Mouse (Mus musculus) hindbrain, embryonic 11.5 days (tissue): ENCODE results near the gene Ubl4a. TPM values are rescaled to one million over a fixed set of nuclear protein-coding genes. Genes with fewer than 3 reads are reported as not detected.

Experiments used
- ATAC-seq: fragments of 200-750 bp; cut with Nextera tagmentation; 2 replicates; pipeline ENCODE4 v1.8.0; 2017; ENCODE audit warnings: mild to moderate bottlenecking, moderate TSS enrichment, moderate library complexity; ENCODE audit not compliant: low FRiP score
- DNase-seq: peaks from one replicate; pipeline ENCODE4 v3.0.0-alpha.2; 2015; ENCODE audit warnings: low spot score
- H3K27ac ChIP-seq: fragments of 300-500 bp; sonication (generic); 2 replicates; pipeline ENCODE4 v1.5.1; 2014; ENCODE audit warnings: mild to moderate bottlenecking, low read depth, low read length
- H3K27me3 ChIP-seq: fragments of 300-500 bp; sonication (generic); 2 replicates; pipeline ENCODE4 v1.6.1; 2014; ENCODE audit warnings: mild to moderate bottlenecking, low read length, moderate library complexity, mixed read lengths; ENCODE audit not compliant: control insufficient read depth, insufficient read depth
- H3K36me3 ChIP-seq: fragments of 300-500 bp; sonication (generic); 2 replicates; pipeline ENCODE4 v1.6.1; 2014; ENCODE audit warnings: mild to moderate bottlenecking, low read length, moderate library complexity, mixed read lengths; ENCODE audit not compliant: control insufficient read depth, insufficient read depth
- H3K4me1 ChIP-seq: fragments of 300-500 bp; sonication (generic); replicated peaks from 2 replicates; pipeline ENCODE4 v1.6.1; 2014; ENCODE audit warnings: low read length, mixed read lengths; ENCODE audit not compliant: control insufficient read depth, insufficient read depth
- H3K4me2 ChIP-seq: fragments of 300-500 bp; sonication (generic); replicated peaks from 2 replicates; pipeline ENCODE4 v1.6.1; 2014; ENCODE audit warnings: mild to moderate bottlenecking, low read depth, low read length
- H3K4me3 ChIP-seq: fragments of 300-500 bp; sonication (generic); 2 replicates; pipeline ENCODE4 v1.5.1; 2014; ENCODE audit warnings: low read depth, low read length
- H3K9ac ChIP-seq: fragments of 300-500 bp; sonication (generic); 2 replicates; pipeline ENCODE4 v1.6.1; 2014; ENCODE audit warnings: low read depth, low read length
- H3K9me3 ChIP-seq: fragments of 300-500 bp; sonication (generic); 2 replicates; pipeline ENCODE4 v1.6.1; 2016; ENCODE audit warnings: low read length; ENCODE audit not compliant: control insufficient read depth
- WGBS: fragments of 180-500 bp; shearing (Covaris S2); extraction: QIAGEN DNeasy Blood & Tissue Kit; methylation state at CpG from one replicate; pipeline ENCODE4 v1.1.7; 2014; 5-methylcytosine and 5-hydroxymethylcytosine counted together
- polyA plus RNA-seq: library from polyadenylated mRNA; unstranded; fragments of >200 nt; fragmentation: Nextera tagmentation; extraction: Ambion mirVana; gene quantifications from 2 replicates; pipeline ENCODE4 v1.2.1, GENCODE M21; 2014

The Ubl4a gene
- polyA plus RNA-seq: 68.6 and 69.9 TPM in 2 replicates

GRCm38 (mm10) chrX:74372888-74373549 lies at the start of gene Ubl4a, which contains the start of gene Slc10a3:
TSS of gene Ubl4a (minus strand) at chrX:74373218.
TSS of gene Slc10a3 (minus strand) at chrX:74373349.
- Histone ChIP-seq H3K4me1 (no peaks in the 10 kb centered on the region), H3K27me3 (no peaks in the 10 kb centered on the region), H3K36me3 (no peaks in the 10 kb centered on the region), H3K9me3 (no peaks in the 10 kb centered on the region), H3K9ac (no peak within 1 kb of the TSS), H3K4me3 (peak within 1 kb of the TSS; percentile 34), H3K27ac (no peak within 1 kb of the TSS), H3K4me2 (peak within 1 kb of the TSS; percentile 41)
- peak; percentile 82 for DNase-seq
- WGBS: 28% methylated on average over 31 of the region's 32 CpGs
- peak; percentile 93 for ATAC-seq

GRCm38 (mm10) chrX:74413377-74413776 lies 40.4 kb upstream of the Ubl4a start:
- no peaks in the 10 kb centered on the region for H3K36me3 ChIP-seq
- H3K4me1 ChIP-seq: no peaks in the 10 kb centered on the region
- ATAC-seq (peak; percentile 66), DNase-seq (peak; percentile 71)
- no peaks in the 10 kb centered on the region for H3K9me3 ChIP-seq
- H3K4me2 ChIP-seq: no peak overlapping the region
- no peak overlapping the region for H3K4me3 ChIP-seq
- no peak overlapping the region for H3K9ac ChIP-seq
- H3K27me3 ChIP-seq: no peaks in the 10 kb centered on the region
- no peak overlapping the region for H3K27ac ChIP-seq

GRCm38 (mm10) chrX:74408340-74408739 lies 35.3 kb upstream of the Ubl4a start:
- no peaks in the 10 kb centered on the region for H3K4me1 ChIP-seq
- no peak overlapping the region for H3K4me3 ChIP-seq
- WGBS: 49% methylated on average over 2 of the region's 2 CpGs
- H3K9me3 ChIP-seq: no peaks in the 10 kb centered on the region
- H3K36me3 ChIP-seq: no peaks in the 10 kb centered on the region
- no peak overlapping the region for H3K4me2 ChIP-seq
- H3K27me3 ChIP-seq: no peaks in the 10 kb centered on the region
- H3K27ac ChIP-seq: no peak overlapping the region
- DNase-seq (no peak), ATAC-seq (no peak)
- no peak overlapping the region for H3K9ac ChIP-seq

GRCm38 (mm10) chrX:74400136-74400535 lies 27.1 kb upstream of the Ubl4a start:
- H3K36me3 ChIP-seq: no peaks in the 10 kb centered on the region
- H3K4me1 ChIP-seq: no peaks in the 10 kb centered on the region
- no peaks in the 10 kb centered on the region for H3K27me3 ChIP-seq
- WGBS: 84% methylated on average over 3 of the region's 3 CpGs
- no peak overlapping the region for H3K4me2 ChIP-seq
- no peak overlapping the region for H3K27ac ChIP-seq
- DNase-seq (no peak), ATAC-seq (no peak)
- no peak overlapping the region for H3K9ac ChIP-seq
- H3K4me3 ChIP-seq: no peak overlapping the region
- H3K9me3 ChIP-seq: no peaks in the 10 kb centered on the region

- H3K9me3 ChIP-seq: no peaks in the 10 kb centered on the region
- peak within 1 kb of the TSS; percentile 46 for H3K4me3 ChIP-seq
- WGBS: 17% methylated on average over 30 of the region's 30 CpGs
- peak; percentile 100 for ATAC-seq
- H3K27me3 ChIP-seq: no peaks in the 10 kb centered on the region
- DNase-seq: peak; percentile 78
- H3K9ac ChIP-seq: peak within 1 kb of the TSS; percentile 59
- H3K4me2 ChIP-seq: peak within 1 kb of the TSS; percentile 50
- H3K36me3 ChIP-seq: no peaks in the 10 kb centered on the region
- no peaks in the 10 kb centered on the region for H3K4me1 ChIP-seq
- 0 out of 2 replicates have a peak within 1 kb of the TSS, but pooled peaks have one; percentile 58 for H3K27ac ChIP-seq
These were observed 19.8 kb upstream of the Ubl4a start, which contains the start of the genes Fam3a and Ikbkg for GRCm38 (mm10) chrX:74392535-74393443. TSS of gene Fam3a (minus strand) at chrX:74393272. TSS of gene Ikbkg (plus strand) at chrX:74393290.

GRCm38 (mm10) chrX:74388153-74388552 lies 15.1 kb upstream of the Ubl4a start:
- Histone ChIP-seq H3K27ac (no peak overlapping the region), H3K9ac (no peak overlapping the region), H3K4me3 (no peak overlapping the region), H3K27me3 (no peaks in the 10 kb centered on the region), H3K4me2 (no peak overlapping the region), H3K9me3 (no peaks in the 10 kb centered on the region), H3K36me3 (no peaks in the 10 kb centered on the region; the same call in 1 of the 2 replicates), H3K4me1 (no peaks in the 10 kb centered on the region)
- ATAC-seq (no peak), DNase-seq (no peak)

- H3K36me3 ChIP-seq: no peaks in the 10 kb centered on the region; the same call in 1 of the 2 replicates
- no peaks in the 10 kb centered on the region for H3K4me1 ChIP-seq
- H3K4me3 ChIP-seq: no peak overlapping the region
- H3K9me3 ChIP-seq: no peaks in the 10 kb centered on the region
- DNase-seq (no peak), ATAC-seq (no peak)
- H3K27me3 ChIP-seq: no peaks in the 10 kb centered on the region
- 84% methylated on average over 2 of the region's 2 CpGs for WGBS
- H3K4me2 ChIP-seq: no peak overlapping the region
- no peak overlapping the region for H3K9ac ChIP-seq
- H3K27ac ChIP-seq: no peak overlapping the region
These were observed 11.4 kb upstream of the Ubl4a start for GRCm38 (mm10) chrX:74384451-74384850.

GRCm38 (mm10) chrX:74368209-74368909 lies 4.7 kb downstream of the Ubl4a start:
- peak; percentile 79 for ATAC-seq
- H3K27ac ChIP-seq: 0 out of 2 replicates have a peak overlapping the region, but pooled peaks have one; percentile 47
- WGBS: 18% methylated on average over 39 of the region's 49 CpGs

More at GRCm38 (mm10) chrX:74368209-74368909, 4.7 kb downstream of the Ubl4a start:
- peak overlapping the region; percentile 56 for H3K4me3 ChIP-seq
- no peaks in the 10 kb centered on the region for H3K36me3 ChIP-seq
- no peaks in the 10 kb centered on the region for H3K27me3 ChIP-seq
- DNase-seq: peak; percentile 70
- H3K4me1 ChIP-seq: 0 out of 2 replicates have a peak, but pooled peaks cover 2% of the 10 kb centered on the region
- peak overlapping the region; percentile 77 for H3K9ac ChIP-seq
- peak overlapping the region; percentile 53 for H3K4me2 ChIP-seq
- H3K9me3 ChIP-seq: no peaks in the 10 kb centered on the region
